Mouse (Mus musculus): Measurements from ENCODE around the gene Ccdc85b. TPM values are rescaled to one million over a fixed set of nuclear protein-coding genes. Genes with fewer than 3 reads are reported as not detected.
A peak's percentile ranks its signal among the peaks of the same experiment; 100 is the strongest.

Ccdc85b gene
- total RNA-seq, 2 experiments from 2014 or later = 34.8 to 38.3 TPM

DNA sequence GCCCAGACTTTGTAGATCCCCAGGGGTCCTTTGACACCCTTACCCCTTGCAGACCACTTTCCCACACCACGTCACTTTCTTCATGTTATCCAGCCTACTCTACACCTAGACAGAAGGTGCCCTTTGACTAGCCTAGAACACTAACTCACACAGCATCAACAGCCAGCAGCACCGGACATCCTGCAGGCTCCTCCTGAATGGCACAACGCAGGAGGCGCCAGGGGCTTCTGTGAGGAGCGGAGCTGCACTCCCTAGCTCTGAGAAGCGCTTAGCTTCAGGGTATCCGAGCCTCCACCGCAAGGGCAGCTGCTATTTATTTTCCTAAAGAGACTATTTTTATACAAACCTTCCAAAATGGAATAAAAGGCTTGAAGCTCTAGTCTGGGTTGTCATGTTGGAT lies 2.1 kb downstream of the Ccdc85b start:
- DNase-seq = no peak

DNA sequence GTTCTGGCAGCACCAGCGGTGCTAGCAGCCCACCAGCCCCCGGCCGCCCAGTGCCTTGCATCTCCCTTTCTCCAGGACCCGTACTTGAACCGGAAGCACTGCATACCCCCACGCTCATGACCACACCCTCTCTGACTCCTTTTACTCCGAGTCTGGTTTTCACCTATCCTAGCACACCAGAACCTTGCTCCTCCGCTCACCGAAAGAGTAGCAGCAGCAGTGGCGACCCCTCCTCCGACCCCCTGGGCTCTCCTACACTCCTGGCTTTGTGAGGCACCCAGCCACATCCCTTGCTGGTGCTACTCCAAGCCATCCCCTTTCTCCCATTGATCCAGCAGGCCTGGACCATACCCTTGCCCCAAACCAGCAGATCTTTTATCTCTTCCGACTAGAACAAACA lies 2.7 kb downstream of the Ccdc85b start:
- DNase-seq = no peak

DNA sequence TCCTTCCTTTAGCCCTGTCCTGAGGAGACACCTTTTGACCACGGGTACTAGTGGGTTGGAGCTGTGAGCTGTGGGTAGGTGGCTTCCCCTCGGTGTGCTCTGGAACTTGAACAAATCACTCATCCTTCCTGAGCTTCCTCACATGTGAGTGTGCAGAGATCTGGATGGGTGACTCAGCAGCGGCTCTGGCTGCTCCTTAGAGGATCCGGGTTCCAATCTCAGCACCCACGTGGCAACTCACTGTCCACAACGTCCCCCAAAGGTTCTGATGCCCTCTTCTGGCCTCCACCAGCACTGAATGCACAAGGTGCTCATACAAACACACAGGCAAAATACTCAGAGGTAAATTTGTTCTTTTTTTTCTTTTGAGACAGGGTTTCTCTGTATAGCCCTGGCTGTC lies 5.9 kb downstream of the Ccdc85b start:
- no peak for DNase-seq

DNA sequence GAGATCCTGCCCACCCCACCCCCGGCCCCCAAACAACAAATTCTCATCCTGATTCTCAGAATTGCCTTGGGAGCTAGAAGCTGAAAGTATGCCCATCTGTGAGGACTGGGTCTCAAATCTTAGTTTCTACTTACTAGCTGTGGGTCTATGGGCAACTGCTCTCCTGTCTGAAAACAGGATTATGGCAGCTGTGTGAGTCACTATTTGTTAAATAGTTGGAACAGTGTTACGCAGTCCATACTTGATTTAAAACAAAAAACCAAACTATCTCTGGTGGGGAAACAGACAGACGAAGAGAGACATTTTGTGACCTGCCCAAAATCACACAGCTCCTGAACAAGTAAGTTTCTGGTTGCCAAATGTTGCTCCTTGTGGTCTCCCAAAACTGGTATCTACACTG lies 8.0 kb downstream of the Ccdc85b start:
- DNase-seq = no peak

DNA sequence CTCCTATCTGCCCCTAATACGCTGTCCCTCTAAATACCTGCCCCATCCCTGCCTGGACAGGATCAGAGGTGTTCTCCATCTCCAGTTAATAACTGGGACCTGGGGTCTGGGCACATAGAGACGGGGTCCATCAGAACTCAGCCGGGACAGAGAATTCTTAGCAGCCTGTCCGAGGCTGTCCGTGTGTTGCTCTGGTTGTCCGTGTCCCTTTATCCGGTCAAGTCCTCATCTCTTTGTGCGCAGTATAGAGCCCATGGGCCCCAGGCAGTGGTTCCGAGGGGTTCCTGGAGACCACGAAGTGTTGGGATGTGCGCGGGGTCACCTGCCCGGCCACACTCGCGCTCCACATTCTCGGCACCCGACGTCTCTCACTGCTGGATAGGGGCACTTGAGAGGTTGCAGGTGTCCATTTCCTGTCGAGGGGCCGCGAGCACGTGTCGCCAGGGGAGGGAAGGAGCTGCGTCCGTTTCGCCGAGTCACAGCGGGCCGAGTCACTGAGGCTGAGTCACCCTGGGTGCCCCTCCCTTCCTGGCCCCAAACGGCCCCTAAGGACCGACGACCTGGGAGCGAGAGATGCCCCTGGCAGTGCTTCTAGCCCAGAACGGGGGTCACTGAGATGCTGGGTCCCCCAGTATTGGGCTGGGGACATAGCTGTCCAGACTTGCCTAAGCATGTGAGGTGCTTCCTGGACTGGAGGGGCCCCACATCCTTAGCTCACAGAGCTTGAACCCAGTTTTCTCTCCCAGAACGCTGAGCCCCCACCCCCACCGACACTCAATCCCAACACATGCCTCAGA lies 9.1 kb downstream of the Ccdc85b start:
- DNase-seq = no peak

DNA sequence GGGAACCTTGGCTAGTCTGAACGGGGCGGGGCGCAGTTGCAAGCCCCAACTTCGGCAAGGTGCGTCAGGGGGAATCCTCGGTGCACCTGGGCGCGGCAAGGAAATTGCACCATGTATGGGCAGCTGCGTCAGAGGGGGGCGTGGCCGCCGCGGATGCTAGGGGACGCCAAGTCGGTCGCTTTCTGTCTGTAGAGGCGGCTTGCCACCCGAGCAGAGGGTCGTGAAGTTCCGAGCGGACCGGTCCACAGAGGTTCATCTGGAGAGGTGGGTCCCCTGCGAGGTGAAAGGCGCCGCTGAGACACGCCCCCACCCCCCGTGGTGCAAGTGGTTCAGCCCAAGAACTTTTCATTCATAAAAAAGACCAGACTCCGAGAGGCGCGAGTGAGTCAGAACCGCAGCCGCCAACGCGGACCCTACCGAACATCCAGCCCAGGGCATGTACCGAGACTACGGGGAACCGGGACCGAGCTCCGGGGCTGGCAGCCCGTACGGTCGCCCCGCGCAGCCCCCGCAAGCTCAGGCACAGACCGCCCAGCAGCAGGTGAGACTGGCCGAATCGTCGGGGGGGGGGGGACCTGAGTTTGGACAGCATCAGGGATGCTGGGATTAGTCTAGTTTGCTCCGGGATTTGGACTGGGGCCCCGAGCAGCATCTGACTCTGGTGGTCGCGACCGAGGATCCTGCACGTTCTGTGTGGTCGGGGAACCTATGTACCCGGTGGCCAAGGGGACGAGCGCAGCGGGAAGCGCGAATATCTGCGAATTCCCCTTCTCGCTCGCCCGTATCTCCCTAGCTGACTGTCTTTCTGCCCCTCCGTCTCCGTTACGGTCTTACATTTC lies 10.0 kb downstream of the Ccdc85b start, which contains the start of gene Fosl1:
Fosl1 (plus strand) TSS at position 33 of the 839 bp plus-strand sequence.
- peak; percentile 64 to 65 for DNase-seq

DNA sequence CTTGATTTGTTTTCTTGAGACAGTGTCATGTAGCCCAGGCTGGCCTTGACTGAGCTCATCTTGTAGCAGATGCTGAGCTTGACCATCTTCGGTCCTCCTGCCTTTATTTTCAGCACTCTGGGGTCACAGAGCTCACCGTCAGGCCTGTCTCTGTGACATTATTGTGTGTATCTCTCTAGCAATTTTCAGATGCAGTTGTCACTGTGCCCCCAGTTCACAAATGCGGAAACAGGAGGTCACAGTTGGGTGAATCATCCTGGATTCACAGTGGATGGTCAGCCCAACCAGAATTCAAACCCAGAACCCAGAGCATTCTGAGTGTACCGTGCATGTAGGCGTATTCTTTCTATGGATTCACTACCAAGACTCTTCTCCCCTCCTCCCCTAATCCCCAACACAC lies 11.9 kb downstream of the Ccdc85b start:
- no peak for DNase-seq

DNA sequence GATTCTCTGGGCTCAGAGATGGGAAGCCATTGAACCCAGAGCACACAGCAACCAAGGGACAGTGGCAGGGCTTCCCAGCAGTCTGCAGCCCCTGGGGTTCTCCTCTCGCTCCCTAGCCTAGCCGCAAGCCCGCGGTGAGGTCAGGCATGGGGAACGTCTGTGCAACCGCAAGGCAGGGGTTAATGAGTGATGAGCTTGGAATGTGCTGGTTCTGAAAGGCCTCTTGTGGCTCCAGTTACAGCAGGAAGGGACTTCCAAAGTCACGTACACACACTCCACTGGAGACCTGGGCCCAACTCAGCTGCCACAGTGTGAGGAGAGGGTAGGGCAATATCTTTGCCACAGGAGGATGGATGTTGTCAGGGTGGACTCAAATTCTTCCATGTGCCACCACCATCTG lies 12.7 kb downstream of the Ccdc85b start:
- DNase-seq = no peak

DNA sequence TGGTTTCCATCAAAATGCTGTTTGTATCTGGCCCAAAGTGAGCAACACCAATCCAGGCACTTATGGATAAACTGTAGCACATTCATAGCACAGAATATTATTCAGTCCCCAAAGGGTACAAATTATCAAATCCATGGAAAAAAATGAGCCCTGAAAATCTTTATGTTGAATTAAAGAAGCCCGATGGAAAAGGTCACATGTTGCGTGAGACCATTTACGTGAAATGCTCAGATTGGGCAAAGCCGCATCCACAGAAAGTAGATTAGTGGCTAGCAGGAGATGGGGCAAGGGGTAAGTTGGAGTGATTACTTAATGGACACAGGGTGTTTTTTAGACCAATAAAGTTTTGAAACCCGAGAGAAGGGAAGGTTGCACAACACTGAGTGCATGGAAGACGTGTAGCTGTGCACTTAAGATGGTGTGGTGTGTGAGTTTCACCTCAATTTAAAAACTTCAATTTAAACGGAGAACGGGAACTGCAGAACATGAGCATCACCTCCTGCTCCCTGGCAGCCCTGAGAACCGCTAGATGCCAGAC lies 13.3 kb downstream of the Ccdc85b start:
- DNase-seq = no peak

DNA sequence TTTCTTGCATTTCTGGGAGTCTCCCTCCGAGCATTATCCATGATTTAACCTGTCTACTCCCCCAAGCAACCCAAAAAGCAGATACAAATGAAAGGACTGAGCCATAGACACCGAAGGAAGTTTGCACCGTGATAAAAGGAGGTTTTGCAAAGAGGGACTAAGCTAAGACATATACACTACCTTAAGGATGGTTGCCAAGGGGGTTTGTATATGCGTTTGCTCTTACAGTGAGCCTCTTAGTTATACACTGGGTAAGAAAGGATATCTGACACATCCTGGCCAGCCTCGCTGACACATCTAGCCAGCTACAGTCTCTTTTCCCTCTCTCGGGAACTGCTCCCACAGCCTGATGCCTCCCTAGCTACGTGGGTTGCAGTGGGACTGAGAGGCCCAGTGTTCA lies 23.7 kb downstream of the Ccdc85b start:
- DNase-seq = no peak

DNA sequence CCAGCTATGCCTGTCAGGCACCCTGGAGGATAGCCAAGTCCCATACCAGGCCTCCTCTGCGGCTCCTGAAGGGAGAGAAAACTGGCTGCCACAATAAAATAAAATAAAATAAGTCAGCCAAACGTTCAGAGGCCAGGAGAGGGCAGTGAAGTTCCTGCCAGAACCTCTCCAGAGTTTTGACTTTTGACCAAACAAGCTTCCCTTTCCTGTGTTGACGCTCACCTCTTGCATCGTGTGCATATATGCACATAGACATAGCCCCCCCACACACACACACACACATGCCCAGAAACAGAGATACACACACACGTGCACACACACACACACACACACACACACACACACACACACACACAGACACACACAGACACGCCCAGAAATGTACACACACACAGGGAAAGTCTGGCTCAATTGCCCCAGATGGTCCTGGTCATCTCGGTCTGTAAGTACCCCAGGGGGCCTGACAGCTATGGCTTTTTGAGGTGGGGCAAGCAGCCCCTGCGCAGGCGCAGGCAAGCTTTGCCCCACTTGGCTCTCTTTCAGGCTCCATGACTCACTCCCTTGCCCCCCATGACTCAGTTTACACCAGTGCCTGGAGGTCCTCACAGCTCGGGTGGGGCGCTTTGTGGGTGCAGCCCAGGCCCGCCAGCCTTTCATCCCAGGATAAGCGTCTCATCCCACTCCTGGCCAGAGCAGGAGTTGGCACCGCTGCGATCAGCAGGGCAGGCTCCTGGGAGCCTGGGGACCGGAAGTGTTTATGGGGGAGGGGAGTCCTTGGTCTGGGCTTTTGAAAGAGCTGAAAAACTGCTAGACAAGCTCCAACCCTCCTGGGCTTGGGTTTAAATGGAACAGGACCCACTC lies 24.5 kb downstream of the Ccdc85b start:
- no peak for DNase-seq

DNA sequence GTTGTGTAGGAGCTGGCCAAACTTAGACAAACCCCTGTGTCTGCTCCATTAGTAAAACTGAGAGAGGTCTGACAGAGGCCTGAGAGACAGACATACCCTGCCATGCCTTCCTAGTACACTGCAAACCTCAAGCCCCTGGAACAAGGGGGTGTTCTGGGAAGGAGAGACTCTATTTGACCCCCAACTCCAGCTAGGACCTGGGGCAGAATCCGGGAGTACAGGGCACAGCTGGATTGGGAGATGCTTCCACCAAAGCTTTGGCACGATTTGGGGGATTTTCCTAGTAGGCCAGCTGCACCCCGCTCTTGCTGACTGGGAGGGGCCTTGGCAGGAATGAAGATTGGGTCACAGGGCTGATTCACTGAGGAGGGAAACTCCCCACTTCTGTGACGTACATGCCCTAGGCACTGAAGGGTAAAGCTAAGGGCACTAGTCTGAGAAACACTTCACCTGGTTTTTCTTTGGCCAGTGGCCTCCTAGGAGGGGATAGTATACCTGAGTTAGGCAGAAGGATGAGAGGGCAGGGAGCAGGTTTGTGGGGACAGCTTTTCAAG lies 25.7 kb downstream of the Ccdc85b start:
- DNase-seq = no peak

DNA sequence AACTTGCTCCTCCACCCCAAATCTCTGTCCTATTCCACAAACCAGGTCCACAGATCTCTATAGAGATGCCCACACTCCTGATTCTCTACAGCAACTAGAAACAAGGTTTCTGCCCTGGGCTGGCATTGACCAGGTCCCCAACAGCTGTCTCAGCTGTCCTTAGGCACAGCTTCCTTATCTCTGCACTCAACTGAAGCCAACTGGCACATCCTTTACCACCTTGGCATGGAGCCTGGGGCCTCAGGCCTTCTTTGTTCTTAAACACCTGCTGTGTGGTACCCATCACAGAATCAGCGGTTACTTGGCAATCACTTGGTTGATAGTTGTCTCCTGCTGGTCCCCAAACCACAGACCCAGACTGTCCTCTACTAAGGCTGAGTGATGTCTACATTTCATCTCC lies 27.3 kb downstream of the Ccdc85b start:
- DNase-seq = no peak

DNA sequence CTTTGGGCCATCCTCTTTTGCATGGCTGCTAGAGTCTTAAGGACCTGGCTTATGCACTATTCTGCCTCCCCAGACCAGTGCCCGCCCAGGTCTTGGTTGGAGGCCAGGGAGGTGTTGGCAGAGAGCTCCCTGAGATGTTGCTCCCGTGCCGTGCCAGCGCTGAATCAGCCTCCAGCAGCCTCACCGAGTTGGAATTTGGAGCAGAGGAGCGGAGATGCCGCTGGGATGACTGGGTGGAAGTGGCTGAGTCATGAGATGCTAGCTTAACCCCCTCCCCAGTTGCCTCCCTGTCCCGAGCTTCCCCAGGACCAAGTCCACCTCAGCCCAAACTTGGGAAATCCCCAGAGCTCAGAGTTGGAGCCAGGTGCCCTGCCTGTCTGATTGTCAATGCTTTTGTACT lies 27.9 kb downstream of the Ccdc85b start:
- DNase-seq = no peak

DNA sequence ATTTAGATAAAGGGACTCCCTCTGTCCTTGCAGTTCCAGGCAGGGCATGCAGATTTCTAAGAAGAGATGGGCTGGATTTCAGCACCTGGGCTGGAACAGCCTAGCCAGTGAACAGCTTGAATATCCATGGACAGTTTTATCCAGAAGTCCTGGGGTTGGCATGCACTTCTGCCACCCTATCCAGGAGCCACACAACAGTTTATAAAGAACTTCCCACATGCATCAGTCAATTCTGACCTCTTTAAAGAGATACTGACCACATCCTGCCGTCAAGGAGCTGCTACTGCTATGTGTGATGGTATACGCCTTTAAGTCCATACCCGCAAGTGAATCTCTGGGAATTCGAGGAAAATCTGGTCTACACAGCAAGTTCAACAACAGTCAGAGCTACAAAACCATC lies 28.5 kb downstream of the Ccdc85b start:
- DNase-seq = no peak

DNA sequence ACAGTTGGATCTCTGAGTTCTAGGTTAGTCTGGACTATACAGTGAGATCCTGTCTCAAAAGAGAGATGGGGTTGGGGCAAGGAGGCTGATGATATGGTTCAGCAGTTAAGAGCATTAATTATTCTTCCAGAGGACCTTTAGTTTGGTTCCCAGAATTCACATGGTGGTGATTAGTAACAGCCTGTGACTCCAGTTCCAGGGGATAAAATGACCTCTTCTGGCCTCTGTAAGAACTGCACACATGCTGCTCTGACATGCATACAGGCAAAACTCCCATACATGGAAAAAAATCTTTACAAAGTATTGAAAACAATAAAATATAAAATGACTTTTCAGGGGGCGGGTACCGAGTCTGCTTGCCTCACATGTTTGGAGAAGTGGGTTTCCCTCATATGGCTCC lies 29.6 kb downstream of the Ccdc85b start:
- no peak for DNase-seq

DNA sequence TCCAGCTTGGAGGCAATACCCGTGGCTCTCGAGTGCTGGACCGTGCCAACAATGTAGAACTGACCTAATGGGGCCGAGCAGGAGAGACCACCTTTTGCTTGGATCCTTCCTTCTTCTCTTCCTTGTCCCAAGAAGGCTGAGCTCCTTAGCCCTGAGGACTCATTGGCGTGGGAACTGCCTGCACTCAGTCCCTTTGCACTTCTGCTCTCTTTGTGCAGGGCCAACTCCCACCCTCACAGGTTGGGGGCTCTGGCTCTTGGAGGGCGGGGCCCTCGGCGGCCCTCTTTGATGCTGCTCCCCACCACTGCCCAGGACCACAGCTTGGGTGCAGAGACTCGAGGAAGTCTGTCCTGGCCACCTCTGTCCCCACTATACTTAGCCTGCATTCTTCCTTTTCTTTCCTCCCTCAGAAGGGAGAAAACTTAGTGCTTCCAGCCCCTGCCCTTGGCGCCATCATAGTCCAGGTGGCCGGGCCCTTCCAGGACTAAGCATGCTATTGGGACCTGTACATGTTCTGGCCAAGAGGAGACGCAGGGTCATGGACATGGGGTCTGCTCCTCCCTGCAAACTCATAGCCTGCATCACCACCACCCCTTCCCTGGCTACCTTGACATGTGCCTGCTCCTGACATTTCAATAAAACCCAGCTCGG lies 30.9 kb downstream of the Ccdc85b start:
- no peak for DNase-seq

DNA sequence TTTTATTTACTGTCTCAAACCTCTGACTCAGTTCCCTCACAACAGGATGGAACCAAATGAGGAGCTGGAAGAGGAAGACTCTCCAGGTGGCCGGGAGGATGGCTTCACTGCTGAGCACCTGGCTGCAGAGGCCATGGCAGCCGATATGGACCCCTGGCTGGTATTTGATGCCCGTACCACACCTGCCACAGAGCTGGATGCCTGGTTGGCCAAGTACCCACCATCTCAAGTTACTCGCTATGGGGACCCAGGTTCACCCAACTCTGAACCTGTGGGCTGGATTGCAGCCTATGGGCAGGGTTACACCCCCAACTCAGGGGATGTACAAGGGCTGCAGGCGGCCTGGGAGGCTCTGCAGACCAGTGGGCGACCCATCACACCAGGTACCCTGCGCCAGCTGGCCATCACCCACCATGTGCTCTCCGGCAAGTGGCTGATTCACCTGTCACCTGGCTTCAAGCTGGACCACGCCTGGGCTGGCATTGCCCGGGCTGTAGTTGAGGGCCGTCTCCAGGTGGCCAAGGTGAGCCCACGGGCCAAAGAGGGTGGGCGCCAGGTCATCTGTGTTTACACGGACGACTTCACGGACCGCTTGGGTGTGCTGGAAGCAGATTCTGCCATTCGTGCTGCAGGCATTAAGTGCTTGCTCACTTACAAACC lies 31.7 kb downstream of the Ccdc85b start:
- DNase-seq = peak in 1 of 2 experiments; percentile 13

DNA sequence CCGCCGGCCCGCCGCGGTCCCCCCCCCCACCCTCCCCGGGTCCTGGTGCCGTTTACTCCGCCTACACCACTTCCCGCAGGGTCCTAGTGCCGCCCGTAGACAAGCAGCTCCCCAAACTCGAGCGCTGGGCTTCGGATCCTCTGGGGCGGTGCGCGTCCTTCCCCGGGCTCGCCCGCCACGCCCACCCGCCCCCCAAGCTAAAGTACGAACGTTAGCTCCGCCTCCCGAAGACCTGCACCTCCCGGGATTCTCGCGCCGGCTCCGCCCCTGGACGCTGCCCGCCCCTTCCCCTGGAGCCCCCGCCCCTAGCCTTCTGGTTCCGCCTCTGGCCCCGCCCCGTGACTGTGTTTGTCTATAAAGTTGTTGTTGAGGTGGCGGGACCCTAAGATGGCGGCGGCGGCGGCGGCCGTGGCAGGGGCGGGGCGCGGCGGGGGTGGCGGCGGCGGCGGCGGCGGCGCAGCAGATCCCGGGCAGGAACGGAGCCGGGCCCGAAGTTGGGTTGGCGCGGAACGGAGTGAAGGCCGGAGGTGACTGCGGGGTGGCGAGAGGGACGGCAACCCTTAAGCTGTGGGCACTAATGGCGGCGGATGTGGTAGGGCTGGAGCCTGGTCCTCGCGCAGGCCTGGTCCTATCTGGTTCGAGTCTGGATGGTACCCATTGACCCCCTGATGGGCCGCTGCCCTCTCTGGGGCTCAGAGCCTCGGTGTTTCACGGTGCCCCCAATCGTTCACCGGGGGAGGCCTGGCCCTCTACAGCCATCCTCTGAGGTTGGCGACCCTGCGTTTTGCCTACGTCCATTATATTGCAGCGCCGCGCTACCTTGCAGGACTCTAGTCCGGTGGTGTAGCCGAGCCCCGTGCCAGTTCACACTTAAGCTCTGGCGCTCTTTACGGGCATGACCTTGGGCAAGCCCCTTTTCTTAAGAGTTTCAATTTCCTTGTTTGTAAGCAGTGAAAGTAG lies 32.6 kb downstream of the Ccdc85b start, which contains the start of the genes Drap1 and AI837181:
Drap1 (minus strand) TSS at position 198 of the 960 bp plus-strand sequence.
AI837181 (plus strand) TSS at position 363 of the 960 bp plus-strand sequence.
- peak; percentile 89 to 90 for DNase-seq
